Mouse (Mus musculus): ENCODE measurements at regions not wholly inside any gene's neighbourhood (a gene's known extent, or its start where the extent isn't known, plus 50 kb on each side); places are given as distances from the start of the nearest gene placed in this dataset.
A peak's percentile ranks its signal among the peaks of the same experiment; 100 is the strongest.

GRCm38 (mm10) chr17:87202958-87203720 lies 62.6 kb downstream of the Mcfd2 start:
- 15% methylated on average over 5 of the region's 5 CpGs for WGBS
- Histone ChIP-seq H3K27me3 (ENCODE audit: insufficient read depth, low read length) (no peaks in the 10 kb centered on the region), H3K9ac (no peak overlapping the region), H3K4me2 (no peak overlapping the region), H3K27ac (ENCODE audit: low read depth) (peak overlapping the region; percentile 95), H3K9me3 (ENCODE audit: low read depth, low read length) (no peaks in the 10 kb centered on the region), H3K36me3 (ENCODE audit: insufficient read depth) (no peaks in the 10 kb centered on the region), H3K4me1 (ENCODE audit: insufficient read depth) (peaks cover 55% of the 10 kb centered on the region), H3K4me3 (ENCODE audit: low read depth, low read length) (no peak overlapping the region)
- TF ChIP-seq CTCF (IDR thresholded peaks at IDR 0.05; ENCODE audit: low read depth) = no peak
- ATAC-seq (ENCODE audit: insufficient read depth) (peak; percentile 19; the same call in 1 of the 2 replicates), DNase-seq (peak; percentile 76)

- Histone ChIP-seq H3K36me3 (ENCODE audit: insufficient read depth) (no peaks in the 10 kb centered on the region), H3K4me1 (ENCODE audit: insufficient read depth) (peaks cover 55% of the 10 kb centered on the region), H3K27me3 (ENCODE audit: insufficient read depth, low read length) (no peaks in the 10 kb centered on the region), H3K9me3 (ENCODE audit: low read depth, low read length) (no peaks in the 10 kb centered on the region), H3K4me2 (no peak overlapping the region), H3K9ac (peak overlapping the region; percentile 29), H3K27ac (ENCODE audit: low read depth) (peak overlapping the region; percentile 95), H3K4me3 (ENCODE audit: low read depth, low read length) (no peak overlapping the region)
- whole genome bisulfite sequencing = 8% methylated on average over 6 of the region's 6 CpGs
- peak; percentile 6; the same call in 1 of the 2 replicates for ATAC-seq (ENCODE audit: insufficient read depth)
- no peak for TF ChIP-seq CTCF (IDR thresholded peaks at IDR 0.05; ENCODE audit: low read depth)
- peak; percentile 77 for DNase-seq
These were observed 63.2 kb downstream of the Mcfd2 start for GRCm38 (mm10) chr17:87202490-87202889.

GRCm38 (mm10) chr17:87200721-87201242 lies 65.0 kb downstream of the Mcfd2 start:
- no peaks in the 10 kb centered on the region for H3K36me3 ChIP-seq (ENCODE audit: insufficient read depth)
- peaks cover 55% of the 10 kb centered on the region for H3K4me1 ChIP-seq (ENCODE audit: insufficient read depth)
- no peak overlapping the region for H3K4me3 ChIP-seq (ENCODE audit: low read depth, low read length)
- H3K27ac ChIP-seq (ENCODE audit: low read depth) = peak overlapping the region; percentile 94
- no peak overlapping the region for H3K4me2 ChIP-seq
- H3K9me3 ChIP-seq (ENCODE audit: low read depth, low read length) = no peaks in the 10 kb centered on the region
- no peak overlapping the region for H3K9ac ChIP-seq
- TF ChIP-seq CTCF (IDR thresholded peaks at IDR 0.05; ENCODE audit: low read depth) = no peak
- 28% methylated on average over 3 of the region's 3 CpGs for WGBS
- no peaks in the 10 kb centered on the region for H3K27me3 ChIP-seq (ENCODE audit: insufficient read depth, low read length)
- peak; percentile 91 for ATAC-seq (ENCODE audit: insufficient read depth)
- DNase-seq = peak; percentile 98

- WGBS = 62% methylated on average over 2 of the region's 2 CpGs
- H3K4me1 ChIP-seq (ENCODE audit: insufficient read depth) = peaks cover 55% of the 10 kb centered on the region
- no peaks in the 10 kb centered on the region for H3K9me3 ChIP-seq (ENCODE audit: low read depth, low read length)
- H3K4me2 ChIP-seq = no peak overlapping the region
- H3K27me3 ChIP-seq (ENCODE audit: insufficient read depth, low read length) = no peaks in the 10 kb centered on the region
- H3K36me3 ChIP-seq (ENCODE audit: insufficient read depth) = no peaks in the 10 kb centered on the region
- no peak for DNase-seq
- peak overlapping the region; percentile 94 for H3K27ac ChIP-seq (ENCODE audit: low read depth)
- no peak for ATAC-seq (ENCODE audit: insufficient read depth)
- no peak overlapping the region for H3K4me3 ChIP-seq (ENCODE audit: low read depth, low read length)
- no peak for TF ChIP-seq CTCF (IDR thresholded peaks at IDR 0.05; ENCODE audit: low read depth)
- no peak overlapping the region for H3K9ac ChIP-seq
These were observed 65.6 kb downstream of the Mcfd2 start for GRCm38 (mm10) chr17:87200134-87200533.

GRCm38 (mm10) chr17:87199134-87199533 lies 66.6 kb downstream of the Mcfd2 start:
- H3K4me2 ChIP-seq = no peak overlapping the region
- H3K27me3 ChIP-seq (ENCODE audit: insufficient read depth, low read length) = no peaks in the 10 kb centered on the region
- H3K4me3 ChIP-seq (ENCODE audit: low read depth, low read length) = no peak overlapping the region
- peak; percentile 47 for DNase-seq
- H3K9ac ChIP-seq = no peak overlapping the region
- H3K4me1 ChIP-seq (ENCODE audit: insufficient read depth) = peaks cover 54% of the 10 kb centered on the region
- no peak for TF ChIP-seq CTCF (IDR thresholded peaks at IDR 0.05; ENCODE audit: low read depth)
- H3K9me3 ChIP-seq (ENCODE audit: low read depth, low read length) = no peaks in the 10 kb centered on the region
- H3K36me3 ChIP-seq (ENCODE audit: insufficient read depth) = no peaks in the 10 kb centered on the region
- WGBS = 58% methylated on average over 3 of the region's 3 CpGs
- ATAC-seq (ENCODE audit: insufficient read depth) = no peak
- 0 out of 2 replicates have a peak overlapping the region, but pooled peaks have one; percentile 1 for H3K27ac ChIP-seq (ENCODE audit: low read depth)

- DNase-seq (no peak), ATAC-seq (ENCODE audit: insufficient read depth) (no peak)
- H3K4me1 ChIP-seq (ENCODE audit: insufficient read depth) = peaks cover 44% of the 10 kb centered on the region
- no peak overlapping the region for H3K4me2 ChIP-seq
- H3K27me3 ChIP-seq (ENCODE audit: insufficient read depth, low read length) = no peaks in the 10 kb centered on the region
- no peak overlapping the region for H3K9ac ChIP-seq
- no peak overlapping the region for H3K27ac ChIP-seq (ENCODE audit: low read depth)
- 91% methylated on average over 4 of the region's 4 CpGs for WGBS
- no peak overlapping the region for H3K4me3 ChIP-seq (ENCODE audit: low read depth, low read length)
- H3K36me3 ChIP-seq (ENCODE audit: insufficient read depth) = no peaks in the 10 kb centered on the region
- 0 out of 2 replicates have a peak, but pooled peaks cover 2% of the 10 kb centered on the region for H3K9me3 ChIP-seq (ENCODE audit: low read depth, low read length)
- TF ChIP-seq CTCF (IDR thresholded peaks at IDR 0.05; ENCODE audit: low read depth) = no peak
These were observed 68.3 kb downstream of the Mcfd2 start for GRCm38 (mm10) chr17:87197434-87197833.

GRCm38 (mm10) chr17:87194639-87195038 lies 71.1 kb downstream of the Mcfd2 start:
- Histone ChIP-seq H3K4me3 (ENCODE audit: low read depth, low read length) (no peak overlapping the region), H3K27ac (ENCODE audit: low read depth) (no peak overlapping the region), H3K36me3 (ENCODE audit: insufficient read depth) (no peaks in the 10 kb centered on the region), H3K9me3 (ENCODE audit: low read depth, low read length) (0 out of 2 replicates have a peak, but pooled peaks cover 4% of the 10 kb centered on the region), H3K9ac (no peak overlapping the region), H3K4me2 (no peak overlapping the region), H3K27me3 (ENCODE audit: insufficient read depth, low read length) (no peaks in the 10 kb centered on the region), H3K4me1 (ENCODE audit: insufficient read depth) (peaks cover 18% of the 10 kb centered on the region)
- 68% methylated on average over 11 of the region's 11 CpGs for WGBS
- TF ChIP-seq CTCF (IDR thresholded peaks at IDR 0.05; ENCODE audit: low read depth) = no peak
- 0 out of 2 replicates have a peak, but pooled peaks have one; percentile 4 for ATAC-seq (ENCODE audit: insufficient read depth)
- DNase-seq = no peak
